Mouse (Mus musculus) myocyte (in vitro differentiated cells): ENCODE measurements around the gene Vwc2l. TPM values are rescaled to one million over a fixed set of nuclear protein-coding genes. Genes with fewer than 3 reads are reported as not detected.

Experiments used
- H3K27me3 ChIP-seq: one replicate; pipeline ENCODE4 v1.6.1; 2011; ENCODE audit not compliant: control insufficient read depth, insufficient read depth, insufficient read length
- H3K36me3 ChIP-seq: one replicate; pipeline ENCODE4 v1.6.1; 2011; ENCODE audit not compliant: control insufficient read depth, insufficient read depth
- H3K4me2 ChIP-seq: one replicate; pipeline ENCODE4 v1.6.1; 2011; ENCODE audit warnings: low read depth, control low read depth
- H3K4me3 ChIP-seq: one replicate; pipeline ENCODE4 v1.5.1; 2011; ENCODE audit warnings: mild to moderate bottlenecking, control low read depth, moderate library complexity
- H3K79me2 ChIP-seq: one replicate; pipeline ENCODE4 v1.6.1; 2011; ENCODE audit not compliant: control insufficient read depth, insufficient read depth
- H3ac ChIP-seq: one replicate; pipeline ENCODE4 v1.6.1; 2011; ENCODE audit not compliant: control insufficient read depth, insufficient read length
- CEBPB ChIP-seq: IDR thresholded peaks from 2 replicates; pipeline ENCODE4 v1.6.1; 2011; ENCODE audit warnings: mild to moderate bottlenecking, moderate library complexity; ENCODE audit not compliant: poor library complexity, insufficient read depth, severe bottlenecking
- E2F4 ChIP-seq: IDR thresholded peaks from one replicate; pipeline ENCODE4 v1.6.1; 2011; ENCODE audit warnings: mild to moderate bottlenecking, control low read depth, moderate library complexity; ENCODE audit not compliant: insufficient read depth
- MAX ChIP-seq: IDR thresholded peaks from one replicate; pipeline ENCODE4 v1.6.1; 2011; ENCODE audit warnings: low read depth, mild to moderate bottlenecking, control low read depth
- MYOD1 ChIP-seq, 3 experiments: IDR thresholded peaks; one replicate each; pipeline ENCODE4 v1.6.1; 2011; ENCODE audit warnings: control low read depth in 2 of 3, low read depth in 2 of 3, mild to moderate bottlenecking in 2 of 3, moderate library complexity in 1 of 3; ENCODE audit not compliant: insufficient read length in 2 of 3, control insufficient read depth in 1 of 3
- MYOG ChIP-seq, 3 experiments: IDR thresholded peaks; one replicate each; pipeline ENCODE4 v1.6.1; 2011; ENCODE audit warnings: control low read depth in 2 of 3, low read depth in 2 of 3, mild to moderate bottlenecking in 2 of 3; ENCODE audit not compliant: insufficient read length in 2 of 3, control insufficient read depth in 1 of 3, insufficient read depth in 1 of 3
- POLR2A ChIP-seq: IDR thresholded peaks from one replicate; pipeline ENCODE4 v1.6.1; 2011; ENCODE audit warnings: low read depth, mild to moderate bottlenecking, control low read depth, moderate library complexity; ENCODE audit not compliant: insufficient read length
- POLR2AphosphoS2 ChIP-seq: IDR thresholded peaks from one replicate; pipeline ENCODE4 v1.6.1; 2011; ENCODE audit warnings: low read depth, control low read depth; ENCODE audit not compliant: insufficient read length
- REST ChIP-seq: IDR thresholded peaks from one replicate; pipeline ENCODE4 v1.6.1; 2011; ENCODE audit warnings: mild to moderate bottlenecking, control low read depth, moderate library complexity; ENCODE audit not compliant: insufficient read depth, insufficient read length
- SRF ChIP-seq: IDR thresholded peaks from one replicate; pipeline ENCODE4 v1.6.1; 2011; ENCODE audit warnings: low read depth; ENCODE audit not compliant: control insufficient read depth, insufficient read length
- TCF12 ChIP-seq: IDR thresholded peaks from one replicate; pipeline ENCODE4 v1.6.1; 2011; ENCODE audit warnings: mild to moderate bottlenecking, control low read depth; ENCODE audit not compliant: poor library complexity, insufficient read depth, severe bottlenecking
- TCF3 ChIP-seq: IDR thresholded peaks from one replicate; pipeline ENCODE4 v1.6.1; 2011; ENCODE audit warnings: low read depth, control low read depth; ENCODE audit not compliant: insufficient read length
- USF1 ChIP-seq: IDR thresholded peaks from one replicate; pipeline ENCODE4 v1.6.1; 2011; ENCODE audit warnings: low read depth, mild to moderate bottlenecking, control low read depth, moderate library complexity
- polyA plus RNA-seq: library from polyadenylated mRNA; unstranded; fragments of >200 nt; fragmentation: generic; extraction: Trizol; gene quantifications from one replicate; pipeline ENCODE4 v1.2.1, GENCODE M21; 2012; ENCODE audit warnings: missing spikeins

The Vwc2l gene
- polyA plus RNA-seq, 1 experiment = not detected

GRCm38 (mm10) chr1:70705821-70706220, 19.7 kb upstream of the Vwc2l start:
- TF ChIP-seq REST (no peak), E2F4 (no peak), TCF3 (no peak), CEBPB (no peak), MYOD1 (IDR thresholded peaks at IDR 0.05; ENCODE audit: control insufficient read depth in 1 of 3, insufficient read length in 2 of 3, low read depth in 2 of 3) (no peak), MYOG (IDR thresholded peaks at IDR 0.05; ENCODE audit: control insufficient read depth in 1 of 3, insufficient read depth in 1 of 3, insufficient read length in 2 of 3, low read depth in 2 of 3) (no peak)
- Histone ChIP-seq H3K79me2 (no peaks in the 10 kb centered on the region), H3K4me2 (no peak overlapping the region), H3ac (no peak overlapping the region), H3K4me3 (no peak overlapping the region), H3K36me3 (no peaks in the 10 kb centered on the region), H3K27me3 (no peaks in the 10 kb centered on the region)

- H3K79me2 ChIP-seq = no peaks in the 10 kb centered on the region
- H3K36me3 ChIP-seq = no peaks in the 10 kb centered on the region
- no peak overlapping the region for H3K4me2 ChIP-seq
- no peaks in the 10 kb centered on the region for H3K27me3 ChIP-seq
- no peak overlapping the region for H3K4me3 ChIP-seq
- no peak overlapping the region for H3ac ChIP-seq
- TF ChIP-seq TCF3 = no peak
- TF ChIP-seq USF1 = no peak
- no peak for TF ChIP-seq MYOD1 (IDR thresholded peaks at IDR 0.05; ENCODE audit: control insufficient read depth in 1 of 3, insufficient read length in 2 of 3, low read depth in 2 of 3)
- no peak for TF ChIP-seq E2F4
- no peak for TF ChIP-seq SRF
- no peak for TF ChIP-seq MYOG (IDR thresholded peaks at IDR 0.05; ENCODE audit: control insufficient read depth in 1 of 3, insufficient read depth in 1 of 3, insufficient read length in 2 of 3, low read depth in 2 of 3)
- no peak for TF ChIP-seq POLR2AphosphoS2
- TF ChIP-seq REST = no peak
- TF ChIP-seq POLR2A = no peak
- TF ChIP-seq TCF12 = no peak
- TF ChIP-seq MAX = no peak
- TF ChIP-seq CEBPB = no peak
These were observed 470 bp upstream of the Vwc2l start for GRCm38 (mm10) chr1:70725045-70725444.

- no peak overlapping the region for H3K4me3 ChIP-seq
- no peaks in the 10 kb centered on the region for H3K36me3 ChIP-seq
- H3K79me2 ChIP-seq = no peaks in the 10 kb centered on the region
- H3ac ChIP-seq = no peak overlapping the region
- TF ChIP-seq TCF12 = no peak
- no peak for TF ChIP-seq POLR2AphosphoS2
- no peak for TF ChIP-seq POLR2A
- no peak for TF ChIP-seq CEBPB
- no peak for TF ChIP-seq TCF3
- H3K4me2 ChIP-seq = no peak overlapping the region
- H3K27me3 ChIP-seq = no peaks in the 10 kb centered on the region
These were observed 61.6 kb downstream of the Vwc2l start for GRCm38 (mm10) chr1:70787146-70787545.

GRCm38 (mm10) chr1:70791636-70792035, 66.1 kb downstream of the Vwc2l start:
- H3K4me2 ChIP-seq = no peak overlapping the region
- no peak overlapping the region for H3ac ChIP-seq
- no peaks in the 10 kb centered on the region for H3K79me2 ChIP-seq
- TF ChIP-seq MYOD1 (IDR thresholded peaks at IDR 0.05; ENCODE audit: control insufficient read depth in 1 of 3, insufficient read length in 2 of 3, low read depth in 2 of 3) (no peak), MAX (no peak), POLR2AphosphoS2 (no peak), TCF3 (no peak), MYOG (IDR thresholded peaks at IDR 0.05; ENCODE audit: control insufficient read depth in 1 of 3, insufficient read depth in 1 of 3, insufficient read length in 2 of 3, low read depth in 2 of 3) (no peak), TCF12 (no peak)
- no peaks in the 10 kb centered on the region for H3K36me3 ChIP-seq
- H3K27me3 ChIP-seq = no peaks in the 10 kb centered on the region
- no peak overlapping the region for H3K4me3 ChIP-seq

- H3K4me2 ChIP-seq = no peak overlapping the region
- H3K27me3 ChIP-seq = no peaks in the 10 kb centered on the region
- TF ChIP-seq TCF3 (no peak), MYOG (IDR thresholded peaks at IDR 0.05; ENCODE audit: control insufficient read depth in 1 of 3, insufficient read depth in 1 of 3, insufficient read length in 2 of 3, low read depth in 2 of 3) (no peak), CEBPB (no peak), MYOD1 (IDR thresholded peaks at IDR 0.05; ENCODE audit: control insufficient read depth in 1 of 3, insufficient read length in 2 of 3, low read depth in 2 of 3) (no peak)
- no peak overlapping the region for H3ac ChIP-seq
- H3K79me2 ChIP-seq = no peaks in the 10 kb centered on the region
- H3K4me3 ChIP-seq = no peak overlapping the region
- H3K36me3 ChIP-seq = no peaks in the 10 kb centered on the region
These were observed 69.6 kb downstream of the Vwc2l start for GRCm38 (mm10) chr1:70795094-70795493.
